Mouse (Mus musculus) liver, postnatal 0 days (tissue): ENCODE data around the gene Rnf135. TPM values are rescaled to one million over a fixed set of nuclear protein-coding genes. Genes with fewer than 3 reads are reported as not detected.
A peak's percentile ranks its signal among the peaks of the same experiment; 100 is the strongest.

Experiments used
- ATAC-seq: fragments of 200-750 bp; cut with Nextera tagmentation; 2 replicates; pipeline ENCODE4 v1.8.0; 2017; ENCODE audit warnings: mild to moderate bottlenecking, moderate library complexity
- DNase-seq: peaks from one replicate; pipeline ENCODE4 v3.0.0-alpha.2; 2016
- H3K27ac ChIP-seq: fragments of 300-500 bp; sonication (generic); 2 replicates; pipeline ENCODE4 v1.5.1; 2014; ENCODE audit warnings: antibody characterized with exemption, moderate library complexity, mild to moderate bottlenecking, low read depth
- H3K27me3 ChIP-seq: fragments of 300-500 bp; sonication (generic); 2 replicates; pipeline ENCODE4 v1.6.1; 2014; ENCODE audit warnings: low read length, control low read depth, mixed read lengths; ENCODE audit not compliant: insufficient read depth
- H3K36me3 ChIP-seq: fragments of 300-500 bp; sonication (generic); replicated peaks from 2 replicates; pipeline ENCODE4 v1.6.1; 2014; ENCODE audit warnings: mild to moderate bottlenecking, control low read depth, low read length, moderate library complexity, mixed read lengths; ENCODE audit not compliant: insufficient read depth
- H3K4me1 ChIP-seq: fragments of 300-500 bp; sonication (generic); 2 replicates; pipeline ENCODE4 v1.6.1; 2014; ENCODE audit warnings: antibody characterized with exemption, mild to moderate bottlenecking, control low read depth; ENCODE audit not compliant: insufficient read depth
- H3K4me2 ChIP-seq: fragments of 300-500 bp; sonication (generic); 2 replicates; pipeline ENCODE4 v1.6.1; 2014; ENCODE audit warnings: low read depth, mild to moderate bottlenecking, low read length, moderate library complexity, mixed read lengths
- H3K4me3 ChIP-seq: fragments of 300-500 bp; sonication (generic); 2 replicates; pipeline ENCODE4 v1.5.1; 2014; ENCODE audit warnings: low read depth, low read length
- H3K9ac ChIP-seq: fragments of 300-500 bp; sonication (generic); replicated peaks from 2 replicates; pipeline ENCODE4 v1.6.1; 2014; ENCODE audit warnings: mild to moderate bottlenecking, moderate library complexity
- H3K9me3 ChIP-seq: fragments of 300-500 bp; sonication (generic); 2 replicates; pipeline ENCODE4 v1.6.1; 2016; ENCODE audit warnings: mild to moderate bottlenecking, control low read depth, low read length, mixed read lengths
- CTCF ChIP-seq: sonication (generic); IDR thresholded peaks from 2 replicates; pipeline ENCODE4 v1.5.1; 2016; ENCODE audit warnings: antibody characterized with exemption, low read depth
- EP300 ChIP-seq: IDR thresholded peaks from 2 replicates; pipeline ENCODE4 v1.6.1; 2016; ENCODE audit warnings: antibody characterized with exemption, low read depth, mild to moderate bottlenecking
- WGBS: fragments of 180-500 bp; shearing (Covaris S2); extraction: QIAGEN DNeasy Blood & Tissue Kit; methylation state at CpG from one replicate; pipeline ENCODE4 v1.1.7; 2014; ENCODE audit not compliant: insufficient replicate concordance; 5-methylcytosine and 5-hydroxymethylcytosine counted together
- polyA plus RNA-seq: library from polyadenylated mRNA; unstranded; fragments of >200 nt; fragmentation: Nextera tagmentation; extraction: Ambion mirVana; gene quantifications from 2 replicates; pipeline ENCODE4 v1.2.1, GENCODE M21; 2015

Rnf135 gene
- polyA plus RNA-seq, 1 experiment from 2014 or later = 7.7 TPM

- Histone ChIP-seq H3K9ac (no peak overlapping the region), H3K4me3 (no peak overlapping the region), H3K36me3 (peaks cover 22% of the 10 kb centered on the region), H3K4me2 (no peak overlapping the region), H3K27me3 (no peaks in the 10 kb centered on the region), H3K4me1 (no peaks in the 10 kb centered on the region), H3K9me3 (no peaks in the 10 kb centered on the region), H3K27ac (peak overlapping the region; percentile 76)
- 69% methylated on average over 4 of the region's 4 CpGs for WGBS
- no peak for DNase-seq
- peak; percentile 86 for ATAC-seq
- TF ChIP-seq CTCF (no peak), EP300 (peak; percentile 55; the same call in 1 of the 2 replicates)
Measured at GRCm38 (mm10) chr11:80190280-80190679, 6.6 kb downstream of the Rnf135 start.

GRCm38 (mm10) chr11:80193827-80194226 lies 10.2 kb downstream of the Rnf135 start:
- Histone ChIP-seq H3K9ac (no peak overlapping the region), H3K36me3 (peaks cover 25% of the 10 kb centered on the region), H3K4me1 (no peaks in the 10 kb centered on the region), H3K9me3 (no peaks in the 10 kb centered on the region), H3K27me3 (no peaks in the 10 kb centered on the region), H3K27ac (no peak overlapping the region), H3K4me3 (no peak overlapping the region), H3K4me2 (no peak overlapping the region)
- ATAC-seq = no peak
- no peak for DNase-seq
- WGBS = 85% methylated on average over 4 of the region's 4 CpGs
- TF ChIP-seq CTCF (peak; percentile 29), EP300 (no peak)

GRCm38 (mm10) chr11:80196351-80196750 lies 12.7 kb downstream of the Rnf135 start:
- no peak for ATAC-seq
- no peak overlapping the region for H3K4me3 ChIP-seq
- WGBS = 80% methylated on average over 7 of the region's 7 CpGs

GRCm38 (mm10) chr11:80199316-80199715 lies 15.7 kb downstream of the Rnf135 start:
- Histone ChIP-seq H3K4me3 (no peak overlapping the region), H3K4me1 (peaks cover 2% of the 10 kb centered on the region; the same call in 1 of the 2 replicates), H3K9me3 (no peaks in the 10 kb centered on the region), H3K27ac (0 out of 2 replicates have a peak overlapping the region, but pooled peaks have one; percentile 30), H3K4me2 (no peak overlapping the region), H3K36me3 (peaks cover 13% of the 10 kb centered on the region), H3K9ac (no peak overlapping the region), H3K27me3 (no peaks in the 10 kb centered on the region)
- 73% methylated on average over 3 of the region's 3 CpGs for WGBS
- ATAC-seq = peak; percentile 80
- DNase-seq = no peak
- TF ChIP-seq CTCF = no peak
- TF ChIP-seq EP300 = no peak

More at GRCm38 (mm10) chr11:80196351-80196750, 12.7 kb downstream of the Rnf135 start:
- no peak overlapping the region for H3K9ac ChIP-seq
- DNase-seq = no peak
- H3K27ac ChIP-seq = no peak overlapping the region
- H3K4me2 ChIP-seq = no peak overlapping the region
- no peaks in the 10 kb centered on the region for H3K4me1 ChIP-seq
- peaks cover 20% of the 10 kb centered on the region for H3K36me3 ChIP-seq
- H3K27me3 ChIP-seq = no peaks in the 10 kb centered on the region
- TF ChIP-seq EP300 (no peak), CTCF (no peak)
- no peaks in the 10 kb centered on the region for H3K9me3 ChIP-seq

GRCm38 (mm10) chr11:80199773-80200172 lies 16.1 kb downstream of the Rnf135 start:
- H3K9me3 ChIP-seq = no peaks in the 10 kb centered on the region
- peak; percentile 51 for TF ChIP-seq CTCF
- no peak for TF ChIP-seq EP300
- no peaks in the 10 kb centered on the region for H3K27me3 ChIP-seq
- H3K4me3 ChIP-seq = no peak overlapping the region
- peaks cover 2% of the 10 kb centered on the region; the same call in 1 of the 2 replicates for H3K4me1 ChIP-seq
- no peak overlapping the region for H3K9ac ChIP-seq
- ATAC-seq (peak; percentile 21; the same call in 1 of the 2 replicates), DNase-seq (no peak)
- H3K4me2 ChIP-seq = no peak overlapping the region
- 0 out of 2 replicates have a peak overlapping the region, but pooled peaks have one; percentile 30 for H3K27ac ChIP-seq
- 86% methylated on average over 2 of the region's 2 CpGs for WGBS
- peaks cover 8% of the 10 kb centered on the region for H3K36me3 ChIP-seq

GRCm38 (mm10) chr11:80200326-80200725 lies 16.7 kb downstream of the Rnf135 start:
- Histone ChIP-seq H3K27me3 (no peaks in the 10 kb centered on the region), H3K9me3 (no peaks in the 10 kb centered on the region), H3K4me3 (no peak overlapping the region), H3K36me3 (peaks cover 5% of the 10 kb centered on the region; the same call in 1 of the 2 replicates), H3K27ac (no peak overlapping the region), H3K4me2 (no peak overlapping the region), H3K9ac (no peak overlapping the region), H3K4me1 (peaks cover 2% of the 10 kb centered on the region; the same call in 1 of the 2 replicates)
- TF ChIP-seq CTCF (peak; percentile 73), EP300 (no peak)
- ATAC-seq (no peak), DNase-seq (no peak)
- WGBS = 90% methylated on average over 1 of the region's 1 CpGs
